19 mouse cellular contexts compared by ENCODE assay signal in genomic region chr13:71617198-71617597, GRCm38 (mm10).
DNase-seq lines count a peak whose midpoint lies in the region; ATAC-seq and TF ChIP-seq lines count a peak whose summit lies in the region.
"Had no signal": no experiment of that assay in that cellular context is flagged by ENCODE, and none has a peak within 500 bp of the region (broad histone marks: within the 10 kb centered on the region; RNA-seq: fewer than 3 reads in every experiment).

No protein-coding gene starts in this region.

- H3K27me3 ChIP-seq in intestine, embryonic 14.5 days (replicated peaks; ENCODE audit: control insufficient read depth, insufficient read depth, low read length): no peaks in the 10 kb centered on the region
- H3K27me3 ChIP-seq in intestine, postnatal 0 days (replicated peaks; ENCODE audit: control insufficient read depth, insufficient read depth, low read length): no peaks in the 10 kb centered on the region
- H3K27me3 ChIP-seq in lung, embryonic 16.5 days (ENCODE audit: control insufficient read depth, insufficient read depth, low read depth, low read length): no peaks in the 10 kb centered on the region
- no peaks in the 10 kb centered on the region for H3K27me3 ChIP-seq in intestine, embryonic 15.5 days (replicated peaks)
- H3K27me3 ChIP-seq in stomach, embryonic 16.5 days (ENCODE audit: control insufficient read depth, insufficient read depth, low read length): no peaks in the 10 kb centered on the region
- H3K27me3 ChIP-seq: CH12.LX; liver, embryonic 15.5 days; midbrain, embryonic 15.5 days had no signal

- no peak overlapping the region for H3K27ac ChIP-seq in intestine, embryonic 14.5 days (ENCODE audit: low read depth)
- H3K27ac ChIP-seq in intestine, postnatal 0 days (ENCODE audit: low read depth, low read length): no peak overlapping the region
- H3K27ac ChIP-seq in lung, embryonic 16.5 days (ENCODE audit: low read length): peak overlapping the region; percentile 31
- H3K27ac ChIP-seq in intestine, embryonic 15.5 days: no peak overlapping the region
- H3K27ac ChIP-seq in stomach, embryonic 16.5 days (ENCODE audit: low read length): no peak overlapping the region
- H3K27ac ChIP-seq: hindbrain, embryonic 10.5 days; liver, embryonic 15.5 days; midbrain, embryonic 15.5 days had no signal

- no peaks in the 10 kb centered on the region for H3K36me3 ChIP-seq in intestine, embryonic 14.5 days (ENCODE audit: control insufficient read depth, insufficient read depth, low read length)
- no peaks in the 10 kb centered on the region for H3K36me3 ChIP-seq in intestine, postnatal 0 days (ENCODE audit: control insufficient read depth, insufficient read depth)
- no peaks in the 10 kb centered on the region for H3K36me3 ChIP-seq in lung, embryonic 16.5 days (ENCODE audit: control insufficient read depth, insufficient read depth, low read length)
- H3K36me3 ChIP-seq in intestine, embryonic 15.5 days: no peaks in the 10 kb centered on the region
- no peaks in the 10 kb centered on the region for H3K36me3 ChIP-seq in stomach, embryonic 16.5 days (ENCODE audit: control insufficient read depth, insufficient read depth, low read length)
- H3K36me3 ChIP-seq: hindbrain, embryonic 10.5 days; liver, embryonic 15.5 days; midbrain, embryonic 15.5 days had no signal

- H3K4me1 ChIP-seq in intestine, embryonic 14.5 days (replicated peaks; ENCODE audit: control insufficient read depth, insufficient read depth, low read length): no peaks in the 10 kb centered on the region
- H3K4me1 ChIP-seq in intestine, postnatal 0 days (replicated peaks; ENCODE audit: control insufficient read depth, insufficient read depth, low read length): 0 out of 2 replicates have a peak, but pooled peaks cover 3% of the 10 kb centered on the region
- H3K4me1 ChIP-seq in lung, embryonic 16.5 days (replicated peaks; ENCODE audit: control insufficient read depth, insufficient read depth, low read length): peaks cover 15% of the 10 kb centered on the region
- 0 out of 2 replicates have a peak, but pooled peaks cover 4% of the 10 kb centered on the region for H3K4me1 ChIP-seq in intestine, embryonic 15.5 days (replicated peaks)
- H3K4me1 ChIP-seq in stomach, embryonic 16.5 days (ENCODE audit: control insufficient read depth, insufficient read depth, low read length): no peaks in the 10 kb centered on the region
- H3K4me1 ChIP-seq: liver, embryonic 15.5 days; midbrain, embryonic 15.5 days had no signal

- TF ChIP-seq CTCF in intestine, postnatal 0 days (IDR thresholded peaks at IDR 0.05; ENCODE audit: low read depth): no peak

- no peak for ATAC-seq in intestine, embryonic 14.5 days (replicated peaks; ENCODE audit: low FRiP score, low TSS enrichment, low read depth)
- no peak for ATAC-seq in intestine, postnatal 0 days
- peak; percentile 75 for ATAC-seq in lung, embryonic 16.5 days (ENCODE audit: low read depth)
- ATAC-seq in intestine, embryonic 15.5 days: peak; percentile 67
- peak; percentile 71; the same call in 1 of the 2 replicates for ATAC-seq in stomach, embryonic 16.5 days (ENCODE audit: insufficient read depth, low FRiP score)
- ATAC-seq: forebrain, embryonic 14.5 days; inflammation-experienced regulatory T-cells, adult 6 months; midbrain, embryonic 15.5 days had no signal

- H3K4me3 ChIP-seq in intestine, embryonic 14.5 days (ENCODE audit: low read depth, low read length): no peak overlapping the region
- no peak overlapping the region for H3K4me3 ChIP-seq in intestine, postnatal 0 days (ENCODE audit: low read depth, low read length)
- no peak overlapping the region for H3K4me3 ChIP-seq in lung, embryonic 16.5 days (ENCODE audit: low read length)
- H3K4me3 ChIP-seq in intestine, embryonic 15.5 days (replicated peaks): no peak overlapping the region
- no peak overlapping the region for H3K4me3 ChIP-seq in stomach, embryonic 16.5 days (replicated peaks; ENCODE audit: low read length)
- H3K4me3 ChIP-seq: hindbrain, embryonic 10.5 days; liver, embryonic 15.5 days; midbrain, embryonic 15.5 days had no signal

- no peaks in the 10 kb centered on the region for H3K9me3 ChIP-seq in intestine, embryonic 14.5 days (ENCODE audit: control insufficient read depth, low read length)
- H3K9me3 ChIP-seq in intestine, postnatal 0 days (ENCODE audit: control insufficient read depth): no peaks in the 10 kb centered on the region
- H3K9me3 ChIP-seq in lung, embryonic 16.5 days (ENCODE audit: control insufficient read depth, low read length): no peaks in the 10 kb centered on the region
- H3K9me3 ChIP-seq in intestine, embryonic 15.5 days: no peaks in the 10 kb centered on the region
- H3K9me3 ChIP-seq in stomach, embryonic 16.5 days (replicated peaks; ENCODE audit: control insufficient read depth, low read length): no peaks in the 10 kb centered on the region
- H3K9me3 ChIP-seq: hindbrain, embryonic 10.5 days; liver, embryonic 15.5 days; midbrain, embryonic 15.5 days had no signal

- DNase-seq in intestine, embryonic 14.5 days (ENCODE audit: low spot score): peak; percentile 50
- no peak for DNase-seq in lung, adult 18-20 months
- no peak for DNase-seq in heart, adult 8-10 months (ENCODE audit: low spot score)
- DNase-seq in spleen, postnatal 10 days (ENCODE audit: low spot score in 2 of 2): no peak
- DNase-seq: adrenal gland, postnatal 10 days; cerebellum, adult 11-12 months; cerebellum, postnatal 25 days; kidney, postnatal 4 days; right cerebral cortex, postnatal 4 days had no signal

- H3K4me2 ChIP-seq in intestine, embryonic 14.5 days (ENCODE audit: low read length): no peak overlapping the region
- no peak overlapping the region for H3K4me2 ChIP-seq in intestine, postnatal 0 days (replicated peaks; ENCODE audit: low read depth)
- no peak overlapping the region for H3K4me2 ChIP-seq in lung, embryonic 16.5 days (ENCODE audit: low read depth, low read length)
- no peak overlapping the region for H3K4me2 ChIP-seq in intestine, embryonic 15.5 days (replicated peaks)
- no peak overlapping the region for H3K4me2 ChIP-seq in stomach, embryonic 16.5 days (ENCODE audit: low read depth, low read length)
- H3K4me2 ChIP-seq: liver, embryonic 15.5 days; midbrain, embryonic 15.5 days had no signal

- 24% methylated on average over 2 of the region's 2 CpGs for WGBS in intestine, embryonic 14.5 days
- 18% methylated on average over 2 of the region's 2 CpGs for WGBS in intestine, postnatal 0 days
- 25% methylated on average over 2 of the region's 2 CpGs for WGBS in lung, embryonic 16.5 days
- WGBS in intestine, embryonic 15.5 days: 28% methylated on average over 2 of the region's 2 CpGs
- WGBS in stomach, embryonic 16.5 days: 24% methylated on average over 2 of the region's 2 CpGs

- H3K9ac ChIP-seq in intestine, embryonic 14.5 days (ENCODE audit: low read length): no peak overlapping the region
- H3K9ac ChIP-seq in intestine, postnatal 0 days (ENCODE audit: low read depth, low read length): no peak overlapping the region
- no peak overlapping the region for H3K9ac ChIP-seq in lung, embryonic 16.5 days (ENCODE audit: low read length)
- H3K9ac ChIP-seq in intestine, embryonic 15.5 days: no peak overlapping the region
- H3K9ac ChIP-seq in stomach, embryonic 16.5 days (ENCODE audit: low read length): no peak overlapping the region
- H3K9ac ChIP-seq: liver, embryonic 15.5 days; midbrain, embryonic 15.5 days had no signal

Comparison
In these comparisons a context has a peak if more than half of its experiments do, and no peak if none do; other contexts are left out.
1. ATAC-seq: peak in lung, embryonic 16.5 days (single experiment), intestine, embryonic 15.5 days (single experiment) and stomach, embryonic 16.5 days (single experiment); none in intestine, embryonic 14.5 days (single experiment) and intestine, postnatal 0 days (single experiment).